Mouse (Mus musculus): Measurements from ENCODE around the gene Mecom.
"Not testable (repeated sequence)": the region's sequence is repeated elsewhere in the genome, so short reads cannot be mapped to it uniquely, and the experiment has no call there.

Gene Mecom

GRCm38 (mm10) chr3:30547908-30548307, at the start of gene Mecom:
Gene Mecom, minus strand, starts transcription at chr3:30548008.
- DNase-seq (ENCODE audit: extremely low read depth, low read depth, low spot score), result no peak

GRCm38 (mm10) chr3:30597271-30597670, 49.5 kb upstream of the Mecom start:
- DNase-seq (ENCODE audit: extremely low read depth, low read depth, low spot score), result no peak

GRCm38 (mm10) chr3:30595111-30595832, 47.5 kb upstream of the Mecom start:
- no peak for DNase-seq (ENCODE audit: extremely low read depth, low read depth, low spot score)

DNA sequence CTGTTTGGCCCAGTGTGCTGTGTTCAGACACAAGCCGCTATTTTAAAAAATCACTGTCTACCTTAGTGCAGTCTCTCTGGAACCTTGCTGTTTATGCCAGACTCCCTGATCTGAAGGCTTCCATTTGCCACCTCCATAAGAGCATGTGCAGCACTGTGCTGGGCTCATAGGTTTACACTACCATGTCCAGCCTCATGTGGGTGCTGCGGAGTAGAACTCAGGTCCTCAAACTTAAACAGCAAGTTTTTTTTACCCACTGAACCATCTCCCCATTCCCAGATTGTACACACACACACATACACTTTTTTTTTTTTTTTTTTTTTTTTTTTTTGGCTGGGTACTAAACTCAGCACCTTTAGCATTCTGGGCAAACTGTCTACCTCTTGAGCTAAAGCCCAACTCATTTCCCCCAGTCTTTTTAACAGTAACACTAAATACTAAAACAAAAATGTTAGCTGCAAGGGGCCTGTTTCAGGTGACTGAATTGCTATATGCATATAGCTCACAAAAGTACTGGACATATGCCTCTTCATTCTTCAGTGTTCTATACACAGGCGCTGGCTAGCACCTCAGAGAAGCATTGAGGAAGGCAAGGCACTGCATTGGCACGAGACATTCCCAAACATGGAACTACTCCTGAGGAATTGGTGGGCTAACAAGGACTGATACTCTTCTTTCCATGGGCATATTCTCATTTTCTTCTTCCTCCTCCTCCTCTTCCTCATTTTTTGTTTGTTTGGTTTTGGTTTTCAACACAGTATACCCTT, 46.1 kb upstream of the Mecom start:
- DNase-seq (ENCODE audit: extremely low read depth, low read depth, low spot score), result no peak

- DNase-seq (ENCODE audit: extremely low read depth, low read depth, low spot score), result no peak
Measured at GRCm38 (mm10) chr3:30592418-30592853, 44.6 kb upstream of the Mecom start.

GRCm38 (mm10) chr3:30588865-30589264, 41.1 kb upstream of the Mecom start:
- no peak for DNase-seq (ENCODE audit: extremely low read depth, low read depth, low spot score)

DNA sequence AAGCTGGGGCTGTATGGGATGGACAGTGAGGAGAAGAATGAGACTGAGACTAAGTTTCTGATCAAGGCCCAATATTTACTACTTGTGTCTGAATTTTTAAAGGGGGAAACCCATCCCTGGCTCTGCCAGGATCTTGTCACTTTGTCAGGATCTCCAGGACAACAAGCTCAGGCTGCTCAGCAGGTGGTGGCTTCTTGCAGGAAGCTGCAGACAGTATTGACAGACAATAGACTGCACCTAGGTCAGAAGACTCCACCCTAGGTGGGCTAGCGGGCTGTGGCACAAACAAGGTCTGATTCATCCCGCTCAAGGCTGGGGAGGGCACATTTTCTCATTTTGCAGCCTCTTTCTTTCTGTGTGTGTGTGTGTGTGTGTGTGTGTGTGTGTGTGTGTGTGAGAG, 25.7 kb upstream of the Mecom start:
- DNase-seq (ENCODE audit: extremely low read depth, low read depth, low spot score), result no peak

DNA sequence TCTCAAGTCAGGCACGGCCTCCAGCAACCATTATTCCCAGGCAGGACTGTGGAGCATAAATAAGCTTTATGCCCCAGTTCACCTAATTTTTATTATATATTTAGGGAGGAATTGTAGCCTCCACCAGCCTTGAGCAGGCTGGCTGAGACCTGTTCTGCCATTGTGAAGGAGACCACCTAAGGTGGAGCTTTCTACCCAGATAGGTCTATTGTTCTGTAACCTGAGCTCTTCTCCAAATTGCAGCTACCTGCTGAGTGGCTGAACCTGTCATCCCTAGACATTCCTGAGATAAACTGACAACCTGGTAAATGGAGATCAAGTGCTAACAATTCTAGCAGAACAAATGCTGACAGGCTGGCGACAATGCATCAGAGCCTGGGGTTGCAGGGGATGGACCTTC, 18.5 kb upstream of the Mecom start:
- DNase-seq (ENCODE audit: extremely low read depth, low read depth, low spot score), result not testable (repeated sequence)

DNA sequence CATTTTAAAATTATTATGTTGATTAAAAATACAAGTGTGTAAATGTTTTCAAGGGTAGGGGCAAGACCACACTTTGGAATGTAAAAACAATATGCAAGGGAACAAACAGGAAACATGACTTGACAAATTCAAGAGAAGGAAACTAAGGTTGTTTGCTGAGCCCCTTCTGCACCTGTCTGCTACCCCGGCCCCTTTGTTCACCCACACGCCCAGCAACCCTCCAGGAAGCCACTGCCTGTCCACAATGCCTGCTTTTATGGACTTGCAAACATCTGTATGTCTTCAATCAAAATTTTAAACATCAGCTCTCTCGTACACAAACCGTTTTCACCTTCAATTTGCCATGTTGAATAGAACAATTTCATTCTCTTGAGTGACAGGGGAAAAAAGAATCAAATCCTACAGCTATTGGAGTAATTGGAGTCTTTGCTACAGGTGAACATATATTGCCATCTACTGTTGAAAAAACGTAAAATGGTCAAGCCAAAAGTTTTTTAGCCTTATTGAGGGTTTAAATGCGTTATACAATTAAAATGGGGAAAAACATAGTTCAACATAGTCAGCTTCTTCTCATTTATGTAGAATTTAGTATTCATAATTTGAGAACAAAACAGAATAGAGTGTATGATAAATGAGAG, 13.0 kb upstream of the Mecom start:
- DNase-seq (ENCODE audit: extremely low read depth, low read depth, low spot score), result no peak

- DNase-seq (ENCODE audit: extremely low read depth, low read depth, low spot score), result no peak
Measured at GRCm38 (mm10) chr3:30553741-30554140, 5.9 kb upstream of the Mecom start.

- no peak for DNase-seq (ENCODE audit: extremely low read depth, low read depth, low spot score)
Measured at GRCm38 (mm10) chr3:30550218-30550617, 2.4 kb upstream of the Mecom start.

DNA sequence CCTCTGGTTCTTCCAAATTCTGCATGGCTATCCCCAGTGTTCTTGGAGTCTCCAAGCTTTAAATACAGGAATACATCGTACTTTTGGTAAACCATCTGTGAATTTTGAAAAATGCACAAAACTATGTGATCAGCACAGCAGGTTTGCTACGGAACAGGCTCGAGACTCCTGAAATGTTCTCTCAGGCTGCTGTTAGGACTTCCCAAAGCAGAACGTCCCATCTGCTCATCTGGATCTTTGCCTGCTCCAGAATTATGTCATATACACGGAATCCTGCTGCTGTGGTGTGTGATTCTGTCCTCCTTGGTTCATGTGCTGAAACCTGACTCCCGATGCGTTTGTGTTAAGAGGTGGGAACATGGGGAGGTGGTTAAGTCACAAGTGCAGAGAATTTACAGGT, 1.1 kb upstream of the Mecom start:
- DNase-seq (ENCODE audit: extremely low read depth, low read depth, low spot score), result no peak

DNA sequence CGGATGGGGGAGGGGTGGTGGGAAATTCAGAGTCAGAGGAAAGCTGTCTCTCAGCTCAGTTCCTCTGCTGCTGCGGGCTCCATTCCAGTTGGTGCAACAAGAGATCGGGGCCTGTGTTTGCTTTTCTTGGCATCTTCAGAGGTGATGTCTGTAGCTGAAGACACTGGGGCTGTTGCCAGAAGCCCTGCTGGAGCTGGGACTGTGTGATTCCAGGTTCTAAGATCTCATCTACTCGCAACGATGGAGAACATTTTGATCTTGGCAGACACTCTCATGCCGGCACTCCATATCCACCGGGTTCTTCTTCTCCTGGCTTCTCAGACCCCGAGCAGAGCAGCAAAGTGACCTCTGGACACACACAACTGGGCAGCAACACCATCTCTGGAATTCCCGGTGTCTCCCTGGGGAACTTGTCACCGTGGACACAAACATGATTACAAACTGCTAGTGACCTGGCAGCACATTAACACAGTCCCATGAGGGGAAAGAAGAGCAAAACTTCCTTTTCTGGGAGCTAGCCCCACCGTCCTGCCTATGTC, 908 bp downstream of the Mecom start:
- DNase-seq (ENCODE audit: extremely low read depth, low read depth, low spot score), result no peak

DNA sequence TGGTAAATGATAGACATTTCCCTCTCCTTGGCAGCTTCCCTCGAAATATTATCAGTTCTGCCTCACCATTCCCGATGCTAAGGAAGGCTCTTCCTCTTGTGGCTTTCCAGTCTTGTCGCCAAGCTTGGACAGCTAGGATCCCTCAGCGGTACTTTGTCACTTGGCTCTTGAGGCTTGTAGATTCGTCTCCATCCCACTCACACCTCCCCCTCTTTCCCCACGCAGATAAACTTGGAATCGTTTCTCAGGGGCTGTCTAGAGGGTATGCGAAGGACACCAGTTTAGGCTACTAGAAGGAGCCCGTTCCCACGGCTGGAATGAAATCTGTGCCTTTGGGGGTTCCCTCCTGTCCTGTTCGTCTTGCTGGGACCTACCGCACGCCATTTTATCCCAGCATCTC, 1.4 kb downstream of the Mecom start:
- DNase-seq (ENCODE audit: extremely low read depth, low read depth, low spot score), result no peak

GRCm38 (mm10) chr3:30545246-30545645, 2.6 kb downstream of the Mecom start:
- no peak for DNase-seq (ENCODE audit: extremely low read depth, low read depth, low spot score)

- no peak for DNase-seq (ENCODE audit: extremely low read depth, low read depth, low spot score)
Measured at GRCm38 (mm10) chr3:30544305-30544704, 3.5 kb downstream of the Mecom start.

GRCm38 (mm10) chr3:30535821-30536220, 12.0 kb downstream of the Mecom start:
- DNase-seq (ENCODE audit: extremely low read depth, low read depth, low spot score), result no peak

GRCm38 (mm10) chr3:30520751-30521150, 27.1 kb downstream of the Mecom start:
- not testable (repeated sequence) for DNase-seq (ENCODE audit: extremely low read depth, low read depth, low spot score)

DNA sequence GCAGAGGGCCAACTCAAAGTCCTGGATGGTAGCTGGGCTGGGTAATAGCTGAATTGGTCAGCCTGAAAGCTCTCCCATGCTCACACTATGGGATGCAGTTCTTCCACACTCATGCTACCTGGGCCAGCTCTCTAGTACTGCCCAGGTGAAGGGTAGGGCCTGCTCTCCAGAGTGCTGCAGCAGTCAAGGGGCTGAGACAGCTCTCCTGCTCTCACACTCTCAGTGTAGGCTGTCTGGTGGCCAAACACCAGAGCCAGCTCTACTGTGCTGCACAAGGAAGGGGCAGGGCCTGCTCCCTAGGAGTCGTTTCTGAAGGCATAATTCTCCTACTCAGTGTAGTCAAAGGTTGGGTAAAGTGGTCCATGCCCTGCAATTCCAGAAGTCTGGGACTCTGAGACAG, 28.4 kb downstream of the Mecom start:
- no peak for DNase-seq (ENCODE audit: extremely low read depth, low read depth, low spot score)

GRCm38 (mm10) chr3:30515795-30516170, 32.0 kb downstream of the Mecom start:
- no peak for DNase-seq (ENCODE audit: extremely low read depth, low read depth, low spot score)

DNA sequence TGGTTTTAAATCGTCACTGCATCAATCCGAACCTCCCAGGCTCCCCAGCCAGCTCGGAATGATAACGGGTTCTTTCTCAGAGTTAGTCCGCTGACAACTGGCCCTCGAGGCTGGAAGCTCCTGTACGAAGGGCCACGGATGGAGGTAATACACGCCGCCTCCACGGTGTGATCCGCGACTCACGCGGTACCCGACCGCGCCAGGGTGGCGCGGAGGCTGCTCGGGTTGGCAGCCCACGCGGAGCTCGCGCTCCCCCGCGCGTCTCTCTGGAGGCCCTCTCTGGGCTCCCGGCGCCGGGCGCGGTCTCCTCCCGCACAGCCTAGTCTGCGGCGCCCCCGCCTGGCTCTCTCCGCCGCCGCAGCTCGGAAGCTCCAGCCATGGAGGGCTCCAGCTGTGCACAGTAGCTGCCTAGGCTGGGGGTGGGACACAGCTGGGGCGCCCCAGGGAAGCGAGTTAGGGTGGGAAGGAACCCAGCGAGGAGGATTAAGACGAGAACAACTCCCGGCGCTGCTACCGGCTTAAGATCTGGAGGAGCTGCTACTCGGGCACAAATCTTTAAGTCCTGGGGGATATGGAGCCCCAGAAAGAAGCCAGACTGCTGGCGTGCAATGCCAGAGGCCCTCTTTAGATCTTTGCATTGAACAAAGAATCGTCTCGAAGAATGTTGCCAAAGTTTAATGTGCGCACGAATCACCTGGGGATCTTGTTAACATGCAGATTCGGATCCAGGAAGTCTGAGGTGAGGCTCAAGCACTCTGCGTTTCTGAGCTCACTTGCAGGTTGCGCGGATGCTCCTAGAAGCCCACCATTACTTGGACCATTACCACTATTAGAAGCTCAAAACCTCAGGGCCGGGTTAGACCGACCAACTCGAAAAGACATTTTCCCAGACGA, 32.7 kb downstream of the Mecom start:
- DNase-seq (ENCODE audit: extremely low read depth, low read depth, low spot score), result no peak
